Mouse (Mus musculus): Measurements from ENCODE around the gene Tax1bp1.

Gene Tax1bp1

DNA sequence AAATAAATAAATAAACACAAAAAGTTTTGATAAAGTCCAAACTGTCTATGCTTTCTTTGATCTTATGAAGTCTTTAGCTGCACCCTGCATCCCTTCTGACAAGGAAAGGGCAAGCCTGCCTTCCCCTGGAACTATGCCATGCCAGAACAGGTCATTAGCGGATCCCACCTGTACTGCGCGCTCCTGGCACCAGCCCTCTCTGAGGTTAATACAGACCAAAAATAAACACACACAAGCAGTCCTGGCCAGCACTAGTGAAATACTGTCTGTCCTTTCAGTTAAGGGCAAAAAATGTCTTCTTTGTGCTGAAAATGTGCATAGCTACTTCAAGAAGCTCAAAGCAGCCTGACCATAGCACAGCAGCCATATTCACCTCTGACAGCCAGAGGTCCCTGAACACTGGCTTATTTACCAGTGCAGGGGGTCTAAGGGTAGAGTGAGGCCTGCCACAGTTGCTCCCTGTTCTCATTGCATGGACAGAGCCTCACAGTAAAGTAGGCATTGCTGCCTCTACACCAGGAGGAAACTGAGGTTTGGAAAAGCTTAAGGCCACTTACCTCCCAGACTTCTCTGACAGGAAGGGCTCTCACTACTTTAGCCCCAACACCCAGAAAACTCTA lies 91.8 kb downstream of the Tax1bp1 start:
- DNase-seq: no peak
